Mouse (Mus musculus) kidney, embryonic 15.5 days (tissue): ENCODE results near the gene Cyp4f39. TPM values are rescaled to one million over a fixed set of nuclear protein-coding genes. Genes with fewer than 3 reads are reported as not detected.
"Not testable (repeated sequence)": the region's sequence is repeated elsewhere in the genome, so short reads cannot be mapped to it uniquely, and the experiment has no call there.

Experiments used
- ATAC-seq: fragments of 200-750 bp; cut with Nextera tagmentation; replicated peaks from 2 replicates; pipeline ENCODE4 v1.8.0; 2017; ENCODE audit warnings: moderate TSS enrichment; ENCODE audit not compliant: low FRiP score
- H3K27ac ChIP-seq: fragments of 300-500 bp; sonication (generic); 2 replicates; pipeline ENCODE4 v1.5.1; 2015; ENCODE audit warnings: mild to moderate bottlenecking, inconsistent platforms
- H3K27me3 ChIP-seq: fragments of 300-500 bp; sonication (generic); 2 replicates; pipeline ENCODE4 v1.6.1; 2015; ENCODE audit warnings: inconsistent platforms
- H3K36me3 ChIP-seq: fragments of 300-500 bp; sonication (generic); 2 replicates; pipeline ENCODE4 v1.6.1; 2015; ENCODE audit warnings: inconsistent platforms
- H3K4me1 ChIP-seq: fragments of 300-500 bp; sonication (generic); 2 replicates; pipeline ENCODE4 v1.6.1; 2015; ENCODE audit warnings: inconsistent platforms
- H3K4me2 ChIP-seq: fragments of 300-500 bp; sonication (generic); 2 replicates; pipeline ENCODE4 v1.6.1; 2015; ENCODE audit warnings: moderate library complexity, mild to moderate bottlenecking, inconsistent platforms
- H3K4me3 ChIP-seq: fragments of 300-500 bp; sonication (generic); replicated peaks from 2 replicates; pipeline ENCODE4 v1.5.1; 2015; ENCODE audit warnings: mild to moderate bottlenecking, inconsistent platforms
- H3K9ac ChIP-seq: fragments of 300-500 bp; sonication (generic); 2 replicates; pipeline ENCODE4 v1.6.1; 2015; ENCODE audit warnings: mild to moderate bottlenecking, inconsistent platforms
- H3K9me3 ChIP-seq: fragments of 300-500 bp; sonication (generic); replicated peaks from 2 replicates; pipeline ENCODE4 v1.6.1; 2016; ENCODE audit warnings: inconsistent platforms
- WGBS: fragments of 180-500 bp; shearing (Covaris S2); methylation state at CpG from one replicate; pipeline ENCODE4 v1.1.7; 2015; ENCODE audit warnings: mixed read lengths; 5-methylcytosine and 5-hydroxymethylcytosine counted together
- polyA plus RNA-seq: library from polyadenylated mRNA; unstranded; fragments of >200 nt; fragmentation: Nextera tagmentation; extraction: Ambion mirVana; gene quantifications from 2 replicates; pipeline ENCODE4 v1.2.1, GENCODE M21; 2015

Cyp4f39 gene
- polyA plus RNA-seq, 1 experiment from 2014 or later: 0.55 TPM

GRCm38 (mm10) chr17:32516126-32516525, 63.6 kb downstream of the Cyp4f39 start:
- Histone ChIP-seq H3K27ac (no peak overlapping the region), H3K27me3 (no peaks in the 10 kb centered on the region), H3K4me2 (no peak overlapping the region), H3K36me3 (peaks cover 7% of the 10 kb centered on the region; the same call in 1 of the 2 replicates), H3K9ac (no peak overlapping the region), H3K9me3 (no peaks in the 10 kb centered on the region), H3K4me3 (no peak overlapping the region), H3K4me1 (no peaks in the 10 kb centered on the region)
- no peak for ATAC-seq
- 80% methylated on average over 5 of the region's 5 CpGs for WGBS

- no peak overlapping the region for H3K27ac ChIP-seq
- peaks cover 29% of the 10 kb centered on the region; the same call in 1 of the 2 replicates for H3K36me3 ChIP-seq
- H3K4me1 ChIP-seq: no peaks in the 10 kb centered on the region
- H3K4me2 ChIP-seq: no peak overlapping the region
- H3K9ac ChIP-seq: no peak overlapping the region
- H3K27me3 ChIP-seq: no peaks in the 10 kb centered on the region
- WGBS: 91% methylated on average over 5 of the region's 5 CpGs
- no peak for ATAC-seq
- no peak overlapping the region for H3K4me3 ChIP-seq
- H3K9me3 ChIP-seq: no peaks in the 10 kb centered on the region
Observed at GRCm38 (mm10) chr17:32521981-32522380, 69.5 kb downstream of the Cyp4f39 start.

GRCm38 (mm10) chr17:32522386-32522785, 69.9 kb downstream of the Cyp4f39 start:
- Histone ChIP-seq H3K27me3 (no peaks in the 10 kb centered on the region), H3K4me2 (no peak overlapping the region), H3K9me3 (no peaks in the 10 kb centered on the region), H3K4me3 (no peak overlapping the region), H3K36me3 (peaks cover 29% of the 10 kb centered on the region; the same call in 1 of the 2 replicates), H3K27ac (no peak overlapping the region), H3K4me1 (no peaks in the 10 kb centered on the region), H3K9ac (no peak overlapping the region)
- no peak for ATAC-seq
- WGBS: 91% methylated on average over 4 of the region's 4 CpGs

- 91% methylated on average over 5 of the region's 5 CpGs for WGBS
- Histone ChIP-seq H3K4me3 (no peak overlapping the region), H3K4me2 (no peak overlapping the region), H3K9ac (no peak overlapping the region), H3K27me3 (no peaks in the 10 kb centered on the region), H3K27ac (no peak overlapping the region), H3K9me3 (no peaks in the 10 kb centered on the region), H3K4me1 (no peaks in the 10 kb centered on the region), H3K36me3 (peaks cover 29% of the 10 kb centered on the region; the same call in 1 of the 2 replicates)
- no peak for ATAC-seq
Observed at GRCm38 (mm10) chr17:32522816-32523215, 70.3 kb downstream of the Cyp4f39 start.

GRCm38 (mm10) chr17:32523895-32524294, 71.4 kb downstream of the Cyp4f39 start:
- Histone ChIP-seq H3K27ac (no peak overlapping the region), H3K4me2 (no peak overlapping the region), H3K27me3 (no peaks in the 10 kb centered on the region), H3K36me3 (peaks cover 29% of the 10 kb centered on the region; the same call in 1 of the 2 replicates), H3K9ac (no peak overlapping the region), H3K4me3 (no peak overlapping the region), H3K9me3 (no peaks in the 10 kb centered on the region), H3K4me1 (peaks cover 6% of the 10 kb centered on the region)
- no peak for ATAC-seq
- 87% methylated on average over 11 of the region's 11 CpGs for WGBS

GRCm38 (mm10) chr17:32526341-32526740, 73.8 kb downstream of the Cyp4f39 start:
- not testable (repeated sequence) for H3K4me1 ChIP-seq, H3K27ac ChIP-seq, H3K27me3 ChIP-seq, H3K9me3 ChIP-seq, H3K4me3 ChIP-seq, ATAC-seq, H3K4me2 ChIP-seq, H3K9ac ChIP-seq
- 100% methylated on average over 1 of the region's 1 CpGs for WGBS
- H3K36me3 ChIP-seq: peaks cover 22% of the 10 kb centered on the region; the same call in 1 of the 2 replicates

GRCm38 (mm10) chr17:32527748-32528147, 75.2 kb downstream of the Cyp4f39 start:
- no peak overlapping the region for H3K4me2 ChIP-seq
- no peaks in the 10 kb centered on the region for H3K27me3 ChIP-seq
- ATAC-seq: no peak
- H3K27ac ChIP-seq: no peak overlapping the region
- no peak overlapping the region for H3K9ac ChIP-seq
- H3K9me3 ChIP-seq: no peaks in the 10 kb centered on the region
- peaks cover 6% of the 10 kb centered on the region for H3K4me1 ChIP-seq
- WGBS: 84% methylated on average over 11 of the region's 11 CpGs
- 0 out of 2 replicates have a peak, but pooled peaks cover 17% of the 10 kb centered on the region for H3K36me3 ChIP-seq
- no peak overlapping the region for H3K4me3 ChIP-seq

- Histone ChIP-seq H3K9ac (0 out of 2 replicates have a peak overlapping the region, but pooled peaks have one; percentile 18), H3K27ac (no peak overlapping the region)
Observed at GRCm38 (mm10) chr17:32528408-32529337, 76.2 kb downstream of the Cyp4f39 start.

GRCm38 (mm10) chr17:32532356-32532755, 79.8 kb downstream of the Cyp4f39 start:
- H3K9ac ChIP-seq, H3K36me3 ChIP-seq, H3K9me3 ChIP-seq, H3K4me3 ChIP-seq, H3K4me2 ChIP-seq, ATAC-seq, H3K27me3 ChIP-seq, H3K27ac ChIP-seq: not testable (repeated sequence)
- H3K4me1 ChIP-seq: peaks cover 19% of the 10 kb centered on the region
- WGBS: 35% methylated on average over 4 of the region's 4 CpGs

More at GRCm38 (mm10) chr17:32528408-32529337, 76.2 kb downstream of the Cyp4f39 start:
- 0 out of 2 replicates have a peak, but pooled peaks cover 12% of the 10 kb centered on the region for H3K36me3 ChIP-seq
- peak; percentile 83 for ATAC-seq
- H3K4me1 ChIP-seq: peaks cover 6% of the 10 kb centered on the region
- no peaks in the 10 kb centered on the region for H3K9me3 ChIP-seq
- no peaks in the 10 kb centered on the region for H3K27me3 ChIP-seq
- H3K4me3 ChIP-seq: peak overlapping the region; percentile 41
- WGBS: 16% methylated on average over 26 of the region's 26 CpGs
- peak overlapping the region; percentile 61 for H3K4me2 ChIP-seq

- no peak for ATAC-seq
- WGBS: 72% methylated on average over 6 of the region's 6 CpGs
- Histone ChIP-seq H3K36me3 (no peaks in the 10 kb centered on the region), H3K4me1 (peaks cover 13% of the 10 kb centered on the region), H3K9ac (no peak overlapping the region), H3K27ac (no peak overlapping the region), H3K4me3 (no peak overlapping the region), H3K4me2 (no peak overlapping the region), H3K27me3 (no peaks in the 10 kb centered on the region), H3K9me3 (no peaks in the 10 kb centered on the region)
Observed at GRCm38 (mm10) chr17:32534068-32534467, 81.5 kb downstream of the Cyp4f39 start.

- not testable (repeated sequence) for H3K9me3 ChIP-seq, H3K36me3 ChIP-seq, H3K27me3 ChIP-seq
- ATAC-seq: peak; percentile 94
- 7% methylated on average over 5 of the region's 5 CpGs for WGBS
- Histone ChIP-seq H3K4me2 (peak within 1 kb of the TSS; percentile 71), H3K4me3 (peak within 1 kb of the TSS; percentile 53), H3K27ac (peak within 1 kb of the TSS; percentile 58), H3K9ac (peak within 1 kb of the TSS; percentile 49), H3K4me1 (peaks cover 13% of the 10 kb centered on the region)
Observed at GRCm38 (mm10) chr17:32536051-32536866, 83.7 kb downstream of the Cyp4f39 start, which contains the start of gene Cyp4f16. Gene Cyp4f16, plus strand, starts transcription at chr17:32536558.
